Mouse (Mus musculus): ENCODE results near the gene Gm14137.

- TF ChIP-seq TAL1 (IDR thresholded peaks at IDR 0.05; ENCODE audit: low read length) = no peak
- no peak for TF ChIP-seq GATA1 (IDR thresholded peaks at IDR 0.05; ENCODE audit: low read length)
Measured at GRCm38 (mm10) chr2:119174866-119175265, 557 bp downstream of the Gm14137 start.

Measured in erythroblast, embryonic 14.5 days (primary cell).